Mouse (Mus musculus): ENCODE results near the gene Lpar2.

- no peak for TF ChIP-seq GATA1 (IDR thresholded peaks at IDR 0.05; ENCODE audit: borderline replicate concordance, low read length)
- no peak for TF ChIP-seq FLI1 (IDR thresholded peaks at IDR 0.05; ENCODE audit: low read length)
These were observed 30.7 kb upstream of the Lpar2 start for GRCm38 (mm10) chr8:69791415-69792068.

Measured in megakaryocyte, embryonic 14.5 days (primary cell).